Mouse (Mus musculus) adrenal gland (tissue): ENCODE measurements around the gene Alkbh3.

Experiments
- intact Hi-C: fragments of 180-260 bp; cut with DNase I; formaldehyde crosslinking; loops from one replicate; pipeline ENCODE4 v1.15.1; 2025
- long read RNA-seq, 2 experiments: library from polyadenylated mRNA; unstranded; transcript quantifications; one replicate each; pipeline ENCODE4 v2.0.0; 2020; ENCODE audit warnings: borderline replicate concordance in 1 of 2; ENCODE audit not compliant: insufficient replicate concordance in 1 of 2

Gene Alkbh3
- long read RNA-seq, experiment 1, transcript Alkbh3-201 (10 exons, 1,228 nt), result major isoform, 17 of 32 reads
- long read RNA-seq, experiment 1, partial matches to known transcripts, result 4 of 32 reads
- long read RNA-seq, experiment 1, other reads (novel, unspliced or antisense), result 11 of 32 reads
- long read RNA-seq, experiment 2, transcript Alkbh3-201 (10 exons, 1,228 nt), result major isoform, 10 of 26 reads
- long read RNA-seq, experiment 2, partial matches to known transcripts, result 5 of 26 reads
- long read RNA-seq, experiment 2, other reads (novel, unspliced or antisense), result 11 of 26 reads

GRCm38 (mm10) chr2:94010335-94011291, at the start of gene Alkbh3:
Gene Alkbh3 (minus strand): TSS chr2:94010807.
- intact Hi-C loops, result no loop called here

- intact Hi-C loops, result loop anchor here (5.0 kb wide), 1 partner anchor 188 kb away; no protein-coding TSS in a partner anchor
Measured at GRCm38 (mm10) chr2:94059459-94059858, 48.9 kb upstream of the Alkbh3 start.

- intact Hi-C loops, result loop anchor here (5.0 kb wide), 1 partner anchor 192 kb away; no protein-coding TSS in a partner anchor
Measured at GRCm38 (mm10) chr2:94054813-94055212, 44.2 kb upstream of the Alkbh3 start.

- intact Hi-C loops, result no loop called here
Measured at GRCm38 (mm10) chr2:94051952-94052351, 41.3 kb upstream of the Alkbh3 start.

- intact Hi-C loops, result no loop called here
Measured at GRCm38 (mm10) chr2:94050901-94051300, 40.3 kb upstream of the Alkbh3 start.

- intact Hi-C loops, result no loop called here
Measured at GRCm38 (mm10) chr2:94049471-94050176, 39.0 kb upstream of the Alkbh3 start.

GRCm38 (mm10) chr2:94048733-94049470, 38.3 kb upstream of the Alkbh3 start:
- intact Hi-C loops, result no loop called here

- intact Hi-C loops, result no loop called here
Measured at GRCm38 (mm10) chr2:94048271-94048670, 37.7 kb upstream of the Alkbh3 start.

GRCm38 (mm10) chr2:94045411-94046090, 34.9 kb upstream of the Alkbh3 start:
- intact Hi-C loops, result no loop called here

GRCm38 (mm10) chr2:94044174-94044573, 33.6 kb upstream of the Alkbh3 start:
- intact Hi-C loops, result no loop called here

- intact Hi-C loops, result no loop called here
Measured at GRCm38 (mm10) chr2:94043662-94044061, 33.1 kb upstream of the Alkbh3 start.

GRCm38 (mm10) chr2:94042461-94042860, 31.9 kb upstream of the Alkbh3 start:
- intact Hi-C loops, result no loop called here

- intact Hi-C loops, result no loop called here
Measured at GRCm38 (mm10) chr2:94040391-94041125, 30.0 kb upstream of the Alkbh3 start.

- intact Hi-C loops, result loop anchor here (5.0 kb wide), 2 partner anchors 212 to 257 kb away; no protein-coding TSS in a partner anchor
Measured at GRCm38 (mm10) chr2:94035428-94036331, 25.1 kb upstream of the Alkbh3 start.

GRCm38 (mm10) chr2:94030602-94031001, 20.0 kb upstream of the Alkbh3 start:
- intact Hi-C loops, result no loop called here

GRCm38 (mm10) chr2:94024637-94025036, 14.0 kb upstream of the Alkbh3 start:
- intact Hi-C loops, result no loop called here

GRCm38 (mm10) chr2:94002331-94002730, 8.3 kb downstream of the Alkbh3 start:
- intact Hi-C loops, result no loop called here

GRCm38 (mm10) chr2:94001918-94002317, 8.7 kb downstream of the Alkbh3 start:
- intact Hi-C loops, result loop anchor here (1.0 kb wide), 1 partner anchor 131 kb away; no protein-coding TSS in a partner anchor
